Mouse (Mus musculus) telencephalon, adult 2 months (tissue): ENCODE measurements around the gene Ccdc163.
A peak's percentile ranks its signal among the peaks of the same experiment; 100 is the strongest.

Experiments used
- DNase-seq: peaks from one replicate; pipeline ENCODE4 v3.0.0-alpha.2; 2011; ENCODE audit warnings: low read depth, low spot score

Ccdc163 gene

DNA sequence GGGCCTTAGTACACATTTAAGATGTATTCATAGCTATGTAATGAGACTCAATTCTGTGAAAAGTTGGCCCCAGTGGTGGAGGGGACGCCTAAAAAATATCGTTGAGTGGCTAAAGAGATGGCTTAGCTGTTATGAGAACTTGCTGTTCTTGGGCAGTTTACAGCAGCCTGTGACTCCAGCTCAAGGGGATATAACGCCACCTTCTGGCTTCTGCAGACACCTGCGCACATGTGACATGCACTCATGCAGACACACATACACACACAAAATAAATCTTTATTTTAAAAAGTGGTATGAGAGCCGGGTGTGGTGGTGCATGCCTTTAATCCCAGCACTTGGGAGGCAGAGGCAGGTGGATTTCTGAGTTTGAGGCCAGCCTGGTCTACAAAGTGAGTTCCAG, 68.1 kb downstream of the Ccdc163 start:
- no peak for DNase-seq

DNA sequence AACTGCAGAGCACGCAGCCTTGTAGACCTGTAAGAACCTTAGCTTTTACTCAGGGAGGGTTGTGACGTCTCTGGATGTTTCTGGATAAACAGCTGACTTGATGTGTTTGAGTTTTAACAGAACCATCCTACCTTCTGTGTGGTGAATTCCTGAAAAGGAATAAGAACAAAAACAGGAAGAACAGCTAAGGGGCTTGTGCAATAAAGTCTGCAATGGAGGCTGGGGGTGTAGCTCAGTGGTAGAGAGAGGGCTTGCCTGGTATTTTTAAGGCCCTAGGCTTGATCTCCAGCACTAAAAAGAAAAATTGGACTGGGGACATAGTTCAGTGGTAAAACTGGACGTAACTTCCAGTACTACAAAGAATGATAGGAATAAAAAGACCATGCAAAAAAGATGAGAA, 68.8 kb downstream of the Ccdc163 start:
- no peak for DNase-seq

DNA sequence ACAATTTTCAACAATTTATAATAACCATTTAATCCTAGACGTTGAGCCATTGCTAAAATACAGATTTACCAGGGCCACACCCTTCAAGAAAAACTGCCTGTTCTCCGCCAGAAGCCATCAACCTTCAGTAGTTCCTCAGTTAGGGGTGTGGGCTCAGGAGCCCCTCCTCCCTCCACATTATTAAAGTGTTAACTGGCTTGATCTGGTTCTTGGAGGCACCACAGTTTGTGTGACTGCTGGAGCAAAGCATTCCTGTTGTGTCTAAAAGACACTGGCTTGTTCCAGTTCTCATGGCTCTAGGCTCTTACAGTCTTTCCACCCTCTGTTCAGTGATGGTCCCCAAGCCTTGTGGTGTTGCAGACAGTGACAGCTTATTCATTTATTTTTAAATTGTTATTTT, 72.2 kb downstream of the Ccdc163 start:
- no peak for DNase-seq

DNA sequence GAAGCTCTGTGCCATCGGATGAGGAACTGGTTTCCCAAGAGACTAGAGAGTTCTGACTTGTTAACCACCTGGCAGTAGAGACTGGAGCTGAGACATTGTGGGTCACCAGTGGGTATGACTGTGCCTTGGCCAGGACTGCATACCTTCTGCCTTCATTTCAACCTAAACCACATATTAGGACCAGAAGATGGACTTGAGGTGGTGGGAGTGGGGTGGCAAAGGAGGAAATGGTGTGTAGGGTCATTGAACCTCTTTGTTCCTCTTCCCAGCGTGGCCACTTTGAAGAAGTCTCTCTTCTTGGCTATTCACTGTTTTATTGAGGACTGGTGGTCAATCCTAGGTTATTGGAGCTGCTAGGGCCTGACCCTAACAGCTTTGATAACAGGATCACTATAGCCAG, 73.1 kb downstream of the Ccdc163 start:
- no peak for DNase-seq

DNA sequence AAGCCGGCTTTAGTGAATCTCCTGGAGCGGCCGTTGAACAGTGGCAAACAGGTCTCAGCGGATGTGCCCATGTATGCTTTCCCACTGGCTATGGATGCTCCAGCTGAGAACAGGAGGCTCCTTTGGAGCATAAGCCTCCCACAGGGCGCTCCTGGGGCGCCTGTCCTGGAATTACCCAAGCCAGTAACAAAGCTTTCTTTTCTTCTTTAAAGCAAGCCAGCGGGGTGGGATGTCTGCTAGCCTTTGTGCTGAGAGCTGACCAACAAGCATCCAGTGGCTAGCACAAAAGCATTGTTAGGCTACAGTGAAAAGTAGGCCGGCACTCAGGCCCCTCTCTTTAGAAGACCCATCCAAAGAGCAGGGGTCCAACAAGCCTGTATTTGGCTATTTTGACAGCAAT, 73.9 kb downstream of the Ccdc163 start:
- peak; percentile 39 for DNase-seq

DNA sequence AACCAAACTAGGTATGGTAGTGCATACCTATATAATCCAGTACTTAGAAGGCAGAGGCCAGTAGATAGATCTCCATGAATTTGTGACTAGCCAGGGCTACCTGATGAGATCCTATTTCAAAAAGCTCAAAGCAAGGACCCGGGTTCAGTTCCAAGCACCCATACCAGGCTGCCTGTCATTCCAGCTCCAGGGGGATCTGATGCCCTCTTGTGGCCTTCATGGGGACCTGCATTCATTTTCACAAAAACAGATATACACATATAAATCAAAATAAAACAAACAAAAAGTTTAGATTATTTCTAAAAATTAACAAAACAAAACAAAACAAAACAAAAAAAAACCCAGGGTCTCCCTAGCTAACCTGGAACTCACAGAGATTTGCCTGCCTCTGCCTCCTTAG, 78.3 kb downstream of the Ccdc163 start:
- DNase-seq: no peak

DNA sequence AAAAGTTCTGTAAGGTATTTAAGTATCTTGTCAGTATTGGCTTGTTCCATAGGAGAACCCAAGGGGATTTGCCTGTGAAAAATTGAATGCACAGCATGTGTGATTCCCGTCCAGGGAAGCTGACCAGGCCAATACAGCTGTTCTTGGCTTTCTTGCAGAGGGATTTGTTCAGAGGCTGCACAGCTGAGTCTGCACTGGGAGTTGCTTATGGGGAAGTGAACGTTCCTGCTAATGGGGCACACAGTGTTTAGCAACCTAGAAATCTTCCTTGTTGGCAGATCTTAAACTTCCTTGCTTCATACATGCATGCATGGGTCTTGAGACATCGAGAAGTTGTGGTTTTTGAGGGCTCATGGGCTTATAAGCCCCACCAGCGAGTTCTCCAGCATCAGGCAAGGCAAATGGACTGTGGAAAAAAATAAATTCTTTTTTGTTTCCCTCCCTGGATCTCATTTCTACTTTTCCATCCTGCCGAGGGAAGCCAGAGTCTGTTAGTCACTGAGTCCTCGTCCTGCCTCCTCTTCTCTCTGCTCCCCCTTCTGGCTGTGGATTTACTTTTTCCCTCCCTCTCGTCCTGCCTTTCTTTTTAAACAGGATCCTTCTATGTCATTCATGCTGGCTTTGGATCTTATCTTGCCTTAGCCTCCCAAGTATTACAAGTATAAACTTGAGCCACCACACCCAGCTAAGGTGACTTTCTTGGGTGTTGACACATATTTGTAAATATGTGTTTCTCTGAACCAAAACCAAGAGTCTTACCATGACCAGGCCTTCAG, 79.9 kb downstream of the Ccdc163 start:
- DNase-seq: no peak

DNA sequence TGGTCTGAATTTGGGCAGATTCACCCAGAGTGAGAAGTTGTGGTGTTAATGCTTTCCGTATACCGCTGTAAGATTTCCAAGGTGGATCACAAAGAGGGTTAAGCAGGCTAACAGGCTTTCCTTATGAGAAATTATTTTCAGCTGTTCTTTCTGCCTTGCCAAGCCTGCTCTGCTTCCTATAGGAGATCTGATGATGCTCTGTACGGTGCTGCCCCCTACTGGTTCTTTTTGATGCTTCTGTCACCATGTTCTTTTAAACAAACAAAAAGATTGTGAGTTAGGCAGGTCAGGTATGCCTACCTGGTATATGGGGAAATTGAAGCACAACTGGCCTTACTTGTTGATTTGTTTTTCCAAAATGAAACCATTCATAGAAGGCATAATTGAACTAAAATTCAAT, 80.6 kb downstream of the Ccdc163 start:
- peak; percentile 82 for DNase-seq

DNA sequence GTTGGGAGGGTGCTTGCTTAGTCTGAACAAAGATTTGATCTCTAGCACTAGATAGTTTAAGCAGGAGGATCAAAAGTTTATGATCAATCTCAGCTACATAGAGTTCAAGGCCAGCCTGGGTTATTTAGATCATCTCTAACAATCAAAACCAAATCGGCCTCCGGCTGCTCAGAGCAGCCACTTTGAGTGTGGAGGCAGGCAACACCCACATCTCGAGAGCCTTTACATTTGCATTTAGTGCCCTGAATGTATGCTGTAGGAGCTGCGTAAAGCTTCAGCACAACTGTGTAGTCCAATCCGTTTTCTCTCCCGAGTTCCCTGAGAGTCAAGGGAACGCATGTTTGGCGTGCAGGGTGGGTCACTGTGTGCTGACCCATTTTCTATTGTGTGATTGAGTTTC, 84.1 kb downstream of the Ccdc163 start:
- no peak for DNase-seq

DNA sequence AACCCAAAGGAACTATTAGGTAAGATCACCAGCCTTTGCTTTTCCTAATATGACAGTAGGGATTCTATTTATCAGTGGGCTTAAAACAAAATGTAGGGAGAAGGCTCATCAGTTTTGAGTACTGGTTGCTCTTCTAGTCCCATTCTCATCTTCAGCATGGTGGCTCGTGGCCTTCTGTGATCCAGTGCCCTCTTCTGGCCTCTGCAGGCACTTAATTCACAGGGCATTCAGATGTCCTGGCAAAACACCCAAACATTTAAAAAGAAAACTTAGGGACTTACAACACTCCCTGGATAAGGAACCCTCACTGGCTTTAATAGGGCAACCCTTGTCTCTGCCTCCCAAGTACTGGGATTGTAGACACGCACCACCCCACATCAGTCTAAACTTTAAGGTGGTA, 86.0 kb downstream of the Ccdc163 start:
- no peak for DNase-seq

DNA sequence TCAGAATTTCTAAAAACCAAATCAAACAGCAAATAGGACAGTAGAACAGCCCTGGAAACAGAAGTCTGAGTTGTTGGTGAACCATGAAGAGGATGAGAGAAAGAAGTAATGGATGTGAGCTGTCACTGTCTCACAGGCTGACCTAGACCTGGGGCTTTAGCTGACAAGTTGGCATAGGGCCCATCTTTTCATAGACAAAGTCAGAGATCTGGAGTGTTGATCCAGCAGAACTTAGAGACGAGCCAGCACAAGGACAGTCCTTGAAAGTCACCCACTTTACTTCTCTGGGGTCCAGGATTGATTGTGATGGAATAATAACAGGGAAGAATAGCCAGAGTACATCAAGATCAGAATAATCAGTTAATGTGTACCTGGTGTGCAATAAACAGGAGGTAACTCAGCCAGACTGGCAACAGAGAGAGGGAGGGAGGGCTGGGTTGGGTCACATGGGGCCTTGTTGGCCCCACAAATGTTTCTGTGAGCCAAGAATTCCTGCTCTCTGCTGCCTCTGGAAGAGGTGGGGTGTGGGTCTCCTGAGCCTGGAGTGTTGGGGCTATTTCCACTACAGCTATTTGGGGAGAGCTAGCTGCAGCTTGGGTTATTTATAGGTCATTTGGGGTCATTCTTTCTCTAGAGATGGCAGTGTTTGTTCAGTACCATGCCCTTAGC, 88.3 kb downstream of the Ccdc163 start:
- no peak for DNase-seq

DNA sequence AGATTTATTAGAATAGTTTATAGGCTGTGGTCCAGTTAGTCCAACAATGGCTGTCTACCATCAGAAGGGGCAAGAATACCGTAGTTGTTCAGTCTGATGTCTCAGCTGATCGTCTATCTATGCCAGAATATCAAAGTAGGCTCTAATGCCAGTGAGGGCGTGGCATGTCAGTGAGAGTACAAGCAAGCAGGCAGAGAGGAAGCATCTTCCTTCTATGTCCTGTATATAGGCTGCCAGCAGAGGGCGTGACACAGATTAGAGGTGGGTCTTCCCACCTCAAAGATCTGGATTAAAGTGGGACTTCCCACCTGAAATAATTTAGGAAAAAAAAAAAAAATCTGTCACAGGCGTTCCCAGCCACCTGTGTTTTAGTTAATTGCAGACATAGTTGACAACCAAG, 91.6 kb downstream of the Ccdc163 start:
- no peak for DNase-seq
